ENCODE assay signal across 14 mouse cellular contexts in the genomic region with DNA sequence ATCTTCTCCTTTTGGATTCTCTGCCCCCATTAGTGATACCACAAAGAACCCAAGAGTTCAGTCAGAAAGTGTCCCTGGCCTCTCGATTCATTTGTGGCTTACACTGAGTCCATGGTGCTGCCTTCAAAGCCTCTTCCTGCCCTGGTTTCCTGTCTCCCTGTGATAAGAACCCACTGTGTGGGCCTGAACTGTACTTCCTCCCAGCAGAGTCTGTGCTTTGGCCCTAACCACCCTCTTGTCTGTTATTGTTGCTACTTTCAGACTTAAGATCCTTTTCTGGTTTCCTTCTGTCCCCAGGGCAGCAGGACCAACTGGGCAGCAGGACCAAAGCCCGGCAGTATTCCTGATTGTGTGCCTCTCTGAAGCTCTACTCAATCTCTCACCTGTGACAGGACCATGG.
A peak's percentile ranks its signal among the peaks of the same experiment; 100 is the strongest.
DNase-seq lines count a peak whose midpoint lies in the region; ATAC-seq lines count a peak whose summit lies in the region.
"Had no signal": no experiment of that assay in that cellular context is flagged by ENCODE, and none has a peak within 500 bp of the region (broad histone marks: within the 10 kb centered on the region; RNA-seq: fewer than 3 reads in every experiment).

No protein-coding gene starts in this region.

- peak; percentile 89 for DNase-seq in heart, adult 11 months
- no peak for DNase-seq in heart, postnatal 10 days
- peak; percentile 69 for DNase-seq in CD4-positive helper T cell, adult 2 months (ENCODE audit: low read depth, low spot score)
- peak; percentile 75 for DNase-seq in induced T-regulatory cell, adult 2 months (ENCODE audit: low read depth)
- peak; percentile 62 for DNase-seq in naive thymus-derived CD4-positive, alpha-beta T cell, adult 2 months (ENCODE audit: low read depth)
- DNase-seq in cerebellum, adult 9-10 months: no peak
- DNase-seq in B cell, adult 2 months: no peak
- DNase-seq: adrenal gland, postnatal 14 days; cerebellum, adult 11 months; gastrocnemius, postnatal 25 days; lung, postnatal 14 days had no signal

- ATAC-seq in erythroid progenitor cell, adult 5-6 weeks (replicated peaks; ENCODE audit: low FRiP score, poor library complexity, severe bottlenecking): no peak
- ATAC-seq: forebrain, embryonic 15.5 days; intestine, embryonic 16.5 days had no signal

- intact Hi-C loops in heart, postnatal 10 days (cut with DNase I): no loop called here

Comparison
In these comparisons a context has a peak if more than half of its experiments do, and no peak if none do; other contexts are left out.
1. DNase-seq: peak in heart, adult 11 months (single experiment), CD4-positive helper T cell, adult 2 months (single experiment), induced T-regulatory cell, adult 2 months (single experiment) and naive thymus-derived CD4-positive, alpha-beta T cell, adult 2 months (single experiment); none in heart, postnatal 10 days (0 of 2), cerebellum, adult 9-10 months (single experiment) and B cell, adult 2 months (0 of 2).